8 mouse cellular contexts compared by ENCODE assay signal in genomic region chr7:16843441-16844171, GRCm38 (mm10). TPM values are rescaled to one million over a fixed set of nuclear protein-coding genes. Genes with fewer than 3 reads are reported as not detected.
DNase-seq lines count a peak whose midpoint lies in the region; ATAC-seq and TF ChIP-seq lines count a peak whose summit lies in the region.

No protein-coding gene starts in this region.

- peak overlapping the region; percentile 87 for H3K9ac ChIP-seq in embryonic facial prominence, embryonic 13.5 days
- peak overlapping the region; percentile 75 for H3K9ac ChIP-seq in hindbrain, embryonic 11.5 days (ENCODE audit: low read depth, low read length)
- H3K9ac ChIP-seq in limb, embryonic 14.5 days (ENCODE audit: low read depth, low read length, severe bottlenecking) = peak overlapping the region; percentile 69
- H3K9ac ChIP-seq in midbrain, embryonic 14.5 days (replicated peaks; ENCODE audit: low read length) = peak overlapping the region; percentile 40

- H3K4me3 ChIP-seq in embryonic facial prominence, embryonic 13.5 days = peak overlapping the region; percentile 63
- peak overlapping the region; percentile 54 for H3K4me3 ChIP-seq in hindbrain, embryonic 11.5 days (ENCODE audit: low read depth, low read length)
- H3K4me3 ChIP-seq in limb, embryonic 14.5 days (replicated peaks; ENCODE audit: low read length) = peak overlapping the region; percentile 60
- H3K4me3 ChIP-seq in midbrain, embryonic 14.5 days (replicated peaks; ENCODE audit: low read depth, low read length) = peak overlapping the region; percentile 53

- H3K4me1 ChIP-seq in embryonic facial prominence, embryonic 13.5 days = peaks cover 35% of the 10 kb centered on the region
- H3K4me1 ChIP-seq in hindbrain, embryonic 11.5 days (replicated peaks; ENCODE audit: control insufficient read depth, insufficient read depth, low read length) = peaks cover 2% of the 10 kb centered on the region; the same call in 1 of the 2 replicates
- H3K4me1 ChIP-seq in limb, embryonic 14.5 days (ENCODE audit: control insufficient read depth, insufficient read depth, low read length) = peaks cover 19% of the 10 kb centered on the region
- peaks cover 12% of the 10 kb centered on the region for H3K4me1 ChIP-seq in midbrain, embryonic 14.5 days (ENCODE audit: control insufficient read depth, insufficient read depth, low read length)

- intact Hi-C loops in left cerebral cortex, postnatal 25 days (cut with DNase I) = no loop called here

- H3K36me3 ChIP-seq in embryonic facial prominence, embryonic 13.5 days = peaks cover 32% of the 10 kb centered on the region
- H3K36me3 ChIP-seq in hindbrain, embryonic 11.5 days (ENCODE audit: control insufficient read depth, insufficient read depth, low read length) = peaks cover 5% of the 10 kb centered on the region
- H3K36me3 ChIP-seq in limb, embryonic 14.5 days (ENCODE audit: control insufficient read depth, insufficient read depth, low read length) = peaks cover 44% of the 10 kb centered on the region
- peaks cover 33% of the 10 kb centered on the region for H3K36me3 ChIP-seq in midbrain, embryonic 14.5 days (ENCODE audit: control insufficient read depth, insufficient read depth, low read length)

- H3K4me2 ChIP-seq in embryonic facial prominence, embryonic 13.5 days = peak overlapping the region; percentile 94
- peak overlapping the region; percentile 98 for H3K4me2 ChIP-seq in hindbrain, embryonic 11.5 days (replicated peaks; ENCODE audit: low read depth, low read length)
- peak overlapping the region; percentile 91 for H3K4me2 ChIP-seq in limb, embryonic 14.5 days (replicated peaks; ENCODE audit: low read depth, low read length, severe bottlenecking)
- peak overlapping the region; percentile 96 for H3K4me2 ChIP-seq in midbrain, embryonic 14.5 days (ENCODE audit: low read length)

- under 1% methylated on average over 33 of the region's 33 CpGs for WGBS in embryonic facial prominence, embryonic 13.5 days
- 1% methylated on average over 33 of the region's 33 CpGs for WGBS in hindbrain, embryonic 11.5 days
- under 1% methylated on average over 33 of the region's 33 CpGs for WGBS in limb, embryonic 14.5 days
- WGBS in midbrain, embryonic 14.5 days = 2% methylated on average over 33 of the region's 33 CpGs

- 0 out of 2 replicates have a peak, but pooled peaks have one; percentile 12 for ATAC-seq in embryonic facial prominence, embryonic 13.5 days (ENCODE audit: insufficient number of reproducible peaks, insufficient read depth, low FRiP score, low TSS enrichment, low read depth)
- ATAC-seq in hindbrain, embryonic 11.5 days (ENCODE audit: low FRiP score) = no peak
- no peak for ATAC-seq in limb, embryonic 14.5 days (ENCODE audit: low FRiP score, low read depth)
- ATAC-seq in midbrain, embryonic 14.5 days (ENCODE audit: low FRiP score, low TSS enrichment) = no peak

- peak; percentile 25 for DNase-seq in gastrocnemius, adult 18-20 months (ENCODE audit: low spot score)
- no peak for DNase-seq in gastrocnemius, adult 8-10 months (ENCODE audit: low spot score in 2 of 2)
- DNase-seq in hindbrain, embryonic 11.5 days (ENCODE audit: low spot score) = no peak
- DNase-seq in limb, embryonic 14.5 days (ENCODE audit: low spot score) = peak; percentile 47
- peak; percentile 55 for DNase-seq in midbrain, embryonic 14.5 days
- DNase-seq in thymus, postnatal 10 days (ENCODE audit: low spot score in 2 of 2) = peak; percentile 79 to 82
- no peak for DNase-seq in left cerebral cortex, postnatal 25 days (ENCODE audit: low spot score in 2 of 2)

- no peak for TF ChIP-seq POLR2A in limb, embryonic 14.5 days (IDR thresholded peaks at IDR 0.05; ENCODE audit: borderline replicate concordance, extremely low read depth, insufficient read depth, insufficient read length)

- H3K27me3 ChIP-seq in embryonic facial prominence, embryonic 13.5 days = no peaks in the 10 kb centered on the region
- H3K27me3 ChIP-seq in hindbrain, embryonic 11.5 days (ENCODE audit: control insufficient read depth, insufficient read depth, low read length) = no peaks in the 10 kb centered on the region
- H3K27me3 ChIP-seq in limb, embryonic 14.5 days (ENCODE audit: control insufficient read depth, insufficient read depth, low read length) = no peaks in the 10 kb centered on the region
- H3K27me3 ChIP-seq in midbrain, embryonic 14.5 days (ENCODE audit: control insufficient read depth, insufficient read depth, low read length) = no peaks in the 10 kb centered on the region

- peak overlapping the region; percentile 90 for H3K27ac ChIP-seq in embryonic facial prominence, embryonic 13.5 days
- H3K27ac ChIP-seq in hindbrain, embryonic 11.5 days (ENCODE audit: low read depth, low read length) = peak overlapping the region; percentile 55; the same call in 1 of the 2 replicates
- H3K27ac ChIP-seq in limb, embryonic 14.5 days (replicated peaks; ENCODE audit: low read depth, low read length) = peak overlapping the region; percentile 66
- H3K27ac ChIP-seq in midbrain, embryonic 14.5 days (replicated peaks; ENCODE audit: low read depth, low read length) = 0 out of 2 replicates have a peak overlapping the region, but pooled peaks have one; percentile 61

- H3K9me3 ChIP-seq in embryonic facial prominence, embryonic 13.5 days = no peaks in the 10 kb centered on the region
- H3K9me3 ChIP-seq in hindbrain, embryonic 11.5 days (ENCODE audit: control insufficient read depth, low read length) = no peaks in the 10 kb centered on the region
- H3K9me3 ChIP-seq in limb, embryonic 14.5 days (ENCODE audit: control insufficient read depth, low read length) = no peaks in the 10 kb centered on the region
- H3K9me3 ChIP-seq in midbrain, embryonic 14.5 days (ENCODE audit: control insufficient read depth, low read length) = no peaks in the 10 kb centered on the region

RNA-seq across cellular contexts. Expression of gene Prkd2, which starts 0.9 kb away (rescaled TPM):
- total RNA-seq in gastrocnemius, adult 18-20 months (2021) = 1 to 10 TPM; 4.9 to 5.9 TPM
- 1 to 10 TPM; 2.5 to 4.1 (median 3.4) TPM for total RNA-seq in gastrocnemius, adult 8-10 months (2022)
- 20.5 and 20.8 TPM in 2 replicates for polyA plus RNA-seq in embryonic facial prominence, embryonic 13.5 days (2015; fragmentation: Nextera tagmentation; extraction: Ambion mirVana)
- polyA plus RNA-seq in hindbrain, embryonic 11.5 days (2014; fragmentation: Nextera tagmentation; extraction: Ambion mirVana) = 8.8 and 9.4 TPM in 2 replicates
- 35.9 and 48.9 TPM in 2 replicates for polyA plus RNA-seq in limb, embryonic 14.5 days (2012; rRNA removed)
- 19.2 and 22.1 TPM in 2 replicates for polyA plus RNA-seq in limb, embryonic 14.5 days (2014; fragmentation: Nextera tagmentation; extraction: Ambion mirVana)
- 4.4 and 5.7 TPM in 2 replicates for polyA plus RNA-seq in midbrain, embryonic 14.5 days (2014; fragmentation: Nextera tagmentation; extraction: Ambion mirVana)
- total RNA-seq in left cerebral cortex, postnatal 25 days (2021) = 1 to 10 TPM; 3.8 to 7.3 TPM

RNA-seq across cellular contexts. Expression of gene Fkrp, which starts 27.1 kb away (rescaled TPM):
- total RNA-seq in gastrocnemius, adult 18-20 months (2021) = 10 to 100 TPM; 51.7 to 58.0 TPM
- 10 to 100 TPM; 55.5 to 67.9 (median 62.9) TPM for total RNA-seq in gastrocnemius, adult 8-10 months (2022)
- 26.8 and 30.5 TPM in 2 replicates for polyA plus RNA-seq in embryonic facial prominence, embryonic 13.5 days (2015; fragmentation: Nextera tagmentation; extraction: Ambion mirVana)
- 21.9 and 22.7 TPM in 2 replicates for polyA plus RNA-seq in hindbrain, embryonic 11.5 days (2014; fragmentation: Nextera tagmentation; extraction: Ambion mirVana)
- polyA plus RNA-seq in limb, embryonic 14.5 days (2012; rRNA removed) = 29.9 and 37.6 TPM in 2 replicates
- polyA plus RNA-seq in limb, embryonic 14.5 days (2014; fragmentation: Nextera tagmentation; extraction: Ambion mirVana) = 26.9 and 32.6 TPM in 2 replicates
- 38.5 and 48.7 TPM in 2 replicates for polyA plus RNA-seq in midbrain, embryonic 14.5 days (2014; fragmentation: Nextera tagmentation; extraction: Ambion mirVana)
- total RNA-seq in left cerebral cortex, postnatal 25 days (2021) = 10 to 100 TPM; 47.7 to 50.8 TPM

RNA-seq across cellular contexts. Expression of gene Strn4, which starts 27.9 kb away (rescaled TPM):
- 10 to 100 TPM in 1 of 2 experiments, 1 to 10 TPM in 1; 9.8 to 13.6 TPM for total RNA-seq in gastrocnemius, adult 18-20 months (2021)
- total RNA-seq in gastrocnemius, adult 8-10 months (2022) = 10 to 100 TPM; 11.0 to 15.6 (median 14.0) TPM
- polyA plus RNA-seq in embryonic facial prominence, embryonic 13.5 days (2015; fragmentation: Nextera tagmentation; extraction: Ambion mirVana) = 122 and 124 TPM in 2 replicates
- polyA plus RNA-seq in hindbrain, embryonic 11.5 days (2014; fragmentation: Nextera tagmentation; extraction: Ambion mirVana) = 112 and 130 TPM in 2 replicates
- polyA plus RNA-seq in limb, embryonic 14.5 days (2012; rRNA removed) = 197 and 280 TPM in 2 replicates
- 109 and 137 TPM in 2 replicates for polyA plus RNA-seq in limb, embryonic 14.5 days (2014; fragmentation: Nextera tagmentation; extraction: Ambion mirVana)
- polyA plus RNA-seq in midbrain, embryonic 14.5 days (2014; fragmentation: Nextera tagmentation; extraction: Ambion mirVana) = 213 and 219 TPM in 2 replicates
- total RNA-seq in left cerebral cortex, postnatal 25 days (2021) = 100 to 1,000 TPM; 314 to 335 TPM

RNA-seq across cellular contexts. Expression of gene Dact3, which starts 31.5 kb away (rescaled TPM):
- total RNA-seq in gastrocnemius, adult 18-20 months (2021) = 1 to 10 TPM in 1 of 2 experiments, under 1 TPM in 1; 0.89 to 1.6 TPM
- total RNA-seq in gastrocnemius, adult 8-10 months (2022) = 1 to 10 TPM in 2 of 4 experiments, under 1 TPM in 2; 0.87 to 1.4 (median 1.1) TPM
- polyA plus RNA-seq in embryonic facial prominence, embryonic 13.5 days (2015; fragmentation: Nextera tagmentation; extraction: Ambion mirVana) = 4.9 TPM in 2 replicates
- 7.6 and 8.0 TPM in 2 replicates for polyA plus RNA-seq in hindbrain, embryonic 11.5 days (2014; fragmentation: Nextera tagmentation; extraction: Ambion mirVana)
- 64.3 and 89.3 TPM in 2 replicates for polyA plus RNA-seq in limb, embryonic 14.5 days (2012; rRNA removed)
- polyA plus RNA-seq in limb, embryonic 14.5 days (2014; fragmentation: Nextera tagmentation; extraction: Ambion mirVana) = 11.5 and 13.7 TPM in 2 replicates
- polyA plus RNA-seq in midbrain, embryonic 14.5 days (2014; fragmentation: Nextera tagmentation; extraction: Ambion mirVana) = 4.9 and 6.2 TPM in 2 replicates
- 100 to 1,000 TPM; 176 to 184 TPM for total RNA-seq in left cerebral cortex, postnatal 25 days (2021)

RNA-seq across cellular contexts. Expression of gene Gng8, which starts 48.0 kb away (rescaled TPM):
- total RNA-seq in gastrocnemius, adult 18-20 months (2021) = under 1 TPM; 0.37 to 0.71 TPM
- total RNA-seq in gastrocnemius, adult 8-10 months (2022) = under 1 TPM in 1 of 4 experiments, not detected in 3; 0.36 TPM
- polyA plus RNA-seq in embryonic facial prominence, embryonic 13.5 days (2015; fragmentation: Nextera tagmentation; extraction: Ambion mirVana) = 19.9 and 32.0 TPM in 2 replicates
- 9.0 and 11.0 TPM in 2 replicates for polyA plus RNA-seq in hindbrain, embryonic 11.5 days (2014; fragmentation: Nextera tagmentation; extraction: Ambion mirVana)
- 63.3 and 92.7 TPM in 2 replicates for polyA plus RNA-seq in limb, embryonic 14.5 days (2012; rRNA removed)
- 17.8 and 21.1 TPM in 2 replicates for polyA plus RNA-seq in limb, embryonic 14.5 days (2014; fragmentation: Nextera tagmentation; extraction: Ambion mirVana)
- polyA plus RNA-seq in midbrain, embryonic 14.5 days (2014; fragmentation: Nextera tagmentation; extraction: Ambion mirVana) = 11.7 and 17.2 TPM in 2 replicates
- 1 to 10 TPM; 2.5 to 4.0 TPM for total RNA-seq in left cerebral cortex, postnatal 25 days (2021)

Comparison
In these comparisons a context has a peak if more than half of its experiments do, and no peak if none do; other contexts are left out.
1. DNase-seq: peak in gastrocnemius, adult 18-20 months (single experiment), limb, embryonic 14.5 days (single experiment), midbrain, embryonic 14.5 days (single experiment) and thymus, postnatal 10 days (2 of 2); none in gastrocnemius, adult 8-10 months (0 of 2), hindbrain, embryonic 11.5 days (single experiment) and left cerebral cortex, postnatal 25 days (0 of 2).
2. Peak in every context shown above with its lines, with median percentiles within 50 percentile points of each other: H3K27ac ChIP-seq, H3K4me2 ChIP-seq, H3K4me3 ChIP-seq and H3K9ac ChIP-seq.